Mouse (Mus musculus) left cerebral cortex, postnatal 25 days (tissue): ENCODE measurements around the gene Acacb. TPM values are rescaled to one million over a fixed set of nuclear protein-coding genes. Genes with fewer than 3 reads are reported as not detected.

Experiments
- DNase-seq, 2 experiments: peaks; one replicate each; pipeline ENCODE4 v3.0.0; 2022; ENCODE audit warnings: low spot score in 2 of 2, mixed read lengths in 1 of 2
- intact Hi-C: fragments of 180-260 bp; cut with DNase I; formaldehyde crosslinking; loops from one replicate; pipeline ENCODE4 v1.15.1; 2025
- total RNA-seq, 2 experiments: library from RNA; stranded (reverse); gene quantifications; 2 replicates each; pipeline ENCODE4 v1.2.3; 2021

Gene Acacb
- total RNA-seq, 2 experiments from 2014 or later, result 4.0 to 4.7 TPM

DNA sequence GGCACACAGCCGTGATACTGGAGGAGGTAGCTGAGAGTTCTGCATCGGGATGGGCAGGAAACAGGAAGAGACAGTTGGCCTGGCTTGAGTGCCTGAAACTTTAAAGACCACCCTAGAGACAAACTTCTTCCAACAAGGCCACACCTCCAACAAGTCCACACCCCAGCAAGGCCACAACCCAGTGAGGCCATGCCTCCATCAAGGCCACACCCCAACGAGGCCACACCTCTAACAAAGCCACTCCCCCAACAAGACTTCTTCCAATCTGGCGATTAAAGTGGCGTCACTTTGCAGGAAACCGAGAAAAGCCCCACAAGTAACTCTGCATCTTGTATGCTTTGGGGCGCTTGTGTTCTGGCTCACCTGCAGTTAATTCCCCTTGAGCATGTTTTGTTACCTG is 92.6 kb downstream of the Acacb start:
- intact Hi-C loops, result no loop called here
- no peak for DNase-seq

DNA sequence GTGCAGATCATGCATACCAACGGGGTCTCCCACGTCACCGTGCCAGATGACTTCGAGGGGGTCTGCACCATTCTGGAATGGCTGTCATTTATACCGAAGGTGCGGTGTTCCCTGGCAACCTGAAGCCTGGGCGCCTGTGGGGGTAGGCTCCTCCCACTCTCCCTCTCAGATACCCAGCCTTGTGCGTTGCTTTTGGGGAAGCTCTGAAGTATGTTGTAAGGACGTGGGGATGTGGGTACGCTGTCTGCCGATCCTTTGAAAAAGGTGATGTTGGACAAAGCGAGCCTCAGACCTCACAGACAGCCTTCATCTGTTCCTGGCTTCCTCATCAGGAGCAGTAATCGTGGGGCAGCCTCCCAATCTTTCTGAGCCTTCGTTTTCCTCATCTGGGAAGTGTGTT is 93.4 kb downstream of the Acacb start:
- intact Hi-C loops, result no loop called here
- DNase-seq, result no peak

DNA sequence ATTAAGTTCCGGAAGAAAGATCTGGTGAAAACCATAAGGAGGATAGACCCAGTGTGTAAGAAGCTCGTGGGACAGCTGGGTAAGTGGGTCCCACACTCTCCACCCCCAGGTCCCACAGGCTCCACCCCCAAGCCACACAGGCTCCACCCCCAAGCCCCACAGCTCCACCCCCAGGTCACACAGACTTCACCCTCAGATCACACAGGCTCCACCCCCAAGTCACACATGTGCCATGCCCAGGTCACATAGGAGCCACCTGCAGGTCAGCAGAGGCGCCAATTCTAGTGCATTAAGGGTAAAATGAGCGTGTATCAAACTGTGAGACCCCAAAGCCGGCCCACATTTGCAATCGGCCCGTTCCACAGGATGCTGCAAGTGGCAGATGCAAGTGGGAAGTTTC is 100.1 kb downstream of the Acacb start:
- no peak for DNase-seq
- intact Hi-C loops, result no loop called here

DNA sequence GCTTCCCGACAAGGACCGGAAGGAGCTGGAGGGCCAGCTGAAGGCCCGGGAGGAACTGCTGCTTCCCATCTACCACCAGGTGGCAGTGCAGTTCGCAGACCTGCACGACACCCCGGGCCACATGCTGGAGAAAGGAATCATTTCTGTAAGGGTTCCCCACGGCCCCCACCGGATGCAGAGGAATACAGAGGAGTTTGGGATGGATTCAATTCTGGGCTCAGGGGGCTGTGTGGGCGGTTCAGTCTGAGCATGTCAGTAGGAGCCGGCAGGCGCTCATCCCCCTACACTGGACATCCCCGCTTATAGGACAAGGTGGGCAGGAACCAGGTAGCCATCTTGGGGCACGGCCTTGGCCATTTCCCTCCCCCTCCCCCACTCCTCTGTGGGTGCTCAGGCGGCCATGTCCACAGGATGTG is 101.8 kb downstream of the Acacb start:
- intact Hi-C loops, result loop anchor here (1.0 kb wide), 1 partner anchor 61 kb away; no protein-coding TSS in a partner anchor
- peak; percentile 63 to 69 for DNase-seq

DNA sequence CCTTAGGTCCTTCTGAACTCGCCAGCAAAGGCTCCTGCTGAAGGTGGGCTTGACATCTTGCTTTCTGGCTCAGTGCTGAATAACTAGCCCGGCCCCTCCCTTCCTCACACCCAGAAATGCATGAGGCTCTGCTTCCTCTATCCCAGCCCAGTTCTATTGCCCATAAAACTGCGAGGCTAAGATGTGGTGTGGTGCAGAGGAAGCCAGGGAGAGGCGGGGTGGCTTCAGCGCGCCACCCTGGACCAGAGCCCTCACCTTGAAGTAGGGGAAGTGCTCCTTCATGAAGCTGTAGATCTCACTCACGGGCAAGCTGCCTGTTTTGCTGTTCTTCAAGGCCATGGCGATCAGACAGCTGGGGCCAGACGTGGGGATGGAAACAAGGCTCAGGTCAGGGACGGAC is 113.2 kb downstream of the Acacb start:
- intact Hi-C loops, result no loop called here
- DNase-seq, result no peak

DNA sequence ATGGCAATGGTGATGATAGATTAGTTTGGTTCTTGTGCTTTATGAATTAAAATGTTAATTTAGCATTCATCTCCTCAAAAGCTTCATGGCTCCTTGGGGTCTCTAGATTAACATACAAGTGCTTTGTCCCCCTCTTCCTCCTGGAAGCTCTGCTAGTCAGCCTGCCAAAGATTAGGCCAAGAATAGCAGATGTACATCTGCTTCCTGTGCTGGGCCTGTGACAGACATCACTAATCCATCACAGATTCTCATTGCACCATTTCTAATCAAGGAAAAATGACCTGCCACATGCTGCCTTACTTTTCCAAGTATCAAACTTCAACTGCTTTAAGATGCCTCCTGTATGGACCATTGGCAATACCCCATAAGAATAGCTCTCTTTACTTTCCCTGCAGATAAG is 115.2 kb downstream of the Acacb start:
- intact Hi-C loops, result no loop called here
- no peak for DNase-seq

DNA sequence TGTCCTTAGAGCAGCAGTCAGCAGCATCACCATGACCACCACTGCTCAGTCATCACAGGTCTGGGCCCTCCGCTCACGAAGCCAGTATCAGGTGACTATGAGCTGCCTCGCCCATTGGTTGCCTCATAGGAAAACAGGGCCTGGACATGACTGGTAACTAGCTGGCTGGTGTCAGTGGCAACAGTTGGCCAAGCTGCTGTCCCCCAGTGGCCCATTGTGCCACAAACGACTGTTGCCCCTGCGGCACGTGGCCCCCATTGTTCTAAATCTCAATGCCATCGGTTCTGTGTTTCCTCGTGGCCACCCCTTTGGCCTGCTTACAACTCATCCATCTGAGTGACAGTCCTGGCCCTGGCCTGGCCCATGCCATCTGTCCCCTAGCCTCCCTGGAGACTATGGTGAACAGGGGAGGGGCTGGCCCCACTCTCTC is 117.7 kb downstream of the Acacb start:
- no peak for DNase-seq
- intact Hi-C loops, result no loop called here

DNA sequence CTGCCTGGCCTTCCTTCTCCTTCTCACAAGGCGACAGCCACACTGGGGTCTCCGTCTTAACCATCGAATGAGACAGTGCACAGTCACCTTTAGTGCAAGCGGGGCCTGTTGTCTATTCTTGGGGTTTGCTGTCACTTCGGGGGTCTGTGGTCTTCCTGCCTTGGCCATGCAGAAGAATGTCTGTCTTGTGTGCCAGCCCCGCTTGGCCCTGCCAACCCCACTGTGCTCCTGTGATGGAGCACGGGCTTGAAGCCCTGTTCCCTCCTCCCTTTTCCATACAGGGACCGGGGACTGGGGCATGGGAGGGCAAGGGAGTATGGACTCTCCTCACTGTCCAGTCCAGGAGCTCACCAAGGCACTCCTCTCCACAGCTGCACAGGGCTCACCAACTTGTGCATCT is 118.5 kb downstream of the Acacb start:
- no peak for DNase-seq
- intact Hi-C loops, result no loop called here

DNA sequence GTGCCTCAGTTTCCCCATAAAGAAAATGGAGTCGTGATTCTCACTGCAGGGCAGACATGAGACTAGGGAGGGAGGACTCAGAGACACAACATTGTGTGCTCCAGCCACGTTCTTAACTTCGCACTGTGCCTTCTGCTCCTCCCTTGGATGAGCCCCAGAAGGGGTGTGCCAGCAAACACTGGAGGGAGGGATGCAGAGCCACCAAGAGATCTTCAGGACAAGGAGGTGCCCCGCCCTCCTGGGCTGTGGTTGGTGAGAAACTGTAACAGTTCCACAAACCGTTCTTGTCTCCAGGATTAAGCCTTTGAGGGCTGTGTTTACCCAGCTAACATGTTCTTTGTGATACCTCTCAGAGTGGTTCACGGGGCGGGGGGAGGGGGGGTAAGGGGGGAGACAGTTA is 122.3 kb downstream of the Acacb start:
- DNase-seq, result no peak
- intact Hi-C loops, result no loop called here

DNA sequence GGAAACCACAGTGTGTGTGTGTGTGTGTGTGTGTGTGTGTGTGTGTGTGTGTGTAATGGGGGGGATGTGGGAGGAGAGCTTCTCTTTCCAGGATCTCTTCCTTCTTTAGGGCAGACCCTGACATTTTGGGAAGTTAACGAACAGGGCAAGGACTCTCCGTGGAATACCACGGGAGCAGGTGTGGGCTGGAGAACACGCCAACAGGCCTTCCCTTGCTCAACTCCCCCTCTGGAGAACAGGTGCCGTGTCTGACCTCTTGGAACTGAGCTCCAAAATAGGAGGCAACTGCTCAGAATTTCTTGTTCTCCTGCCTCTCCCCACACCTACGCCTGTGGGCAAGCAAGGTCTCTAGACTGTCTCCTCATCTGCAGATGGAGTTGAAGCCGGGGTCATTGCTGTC is 123.2 kb downstream of the Acacb start:
- DNase-seq, result no peak
- intact Hi-C loops, result no loop called here

DNA sequence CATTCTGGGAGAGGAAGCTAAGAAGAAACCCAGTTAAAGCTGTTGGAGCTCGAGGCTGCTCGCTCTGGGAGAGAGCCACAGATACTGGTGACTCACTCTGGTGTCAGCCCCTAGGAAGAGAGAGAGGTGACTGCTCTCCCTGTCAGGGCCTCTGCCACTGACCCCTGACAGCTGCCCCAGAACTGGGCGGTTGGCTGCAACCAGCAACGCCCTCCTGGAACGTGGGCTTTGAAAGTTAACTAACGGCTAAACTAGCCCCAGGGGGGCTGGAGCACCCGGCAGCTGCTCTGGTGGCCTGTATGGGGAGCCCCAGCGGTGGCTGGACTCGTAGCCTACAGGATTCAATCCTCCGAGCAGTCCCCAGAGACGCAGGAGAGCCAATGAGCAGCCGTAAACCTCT is 123.6 kb downstream of the Acacb start:
- intact Hi-C loops, result no loop called here

DNA sequence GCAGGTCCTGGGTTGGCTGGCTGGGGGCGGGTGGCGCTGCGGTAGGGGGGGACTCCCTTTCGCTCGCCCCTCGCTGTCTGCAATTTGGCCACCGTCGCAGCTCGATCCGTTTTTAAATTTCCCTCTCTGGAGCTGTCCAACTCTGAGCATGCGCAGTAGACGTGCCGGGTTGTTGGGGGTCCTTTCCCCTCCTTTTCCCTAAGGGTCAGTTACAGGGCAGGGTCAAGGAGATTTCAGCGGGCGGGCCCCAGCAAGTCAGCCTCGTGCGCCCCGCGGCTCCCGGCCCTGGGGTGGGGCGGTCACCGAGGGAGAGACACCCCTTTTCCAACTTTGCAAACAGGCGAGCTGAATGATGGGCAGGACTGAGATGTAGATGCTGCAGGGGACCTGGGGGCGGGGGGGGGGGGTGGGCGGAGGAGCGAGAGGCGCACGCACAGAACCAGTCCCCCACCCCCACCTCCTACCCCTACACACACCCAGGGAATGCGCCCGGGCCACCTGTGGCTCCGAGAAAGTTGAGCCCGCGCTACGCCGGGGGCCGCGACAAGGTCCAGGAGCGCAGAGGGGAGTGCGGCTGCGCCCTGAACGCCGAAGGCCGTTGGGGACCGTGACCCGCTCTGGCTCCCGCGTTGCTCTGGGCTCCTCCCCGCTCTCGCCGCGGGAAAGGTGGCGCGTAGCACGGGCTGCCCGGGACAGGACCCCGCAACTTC is 127.5 kb downstream of the Acacb start, which contains the start of gene Foxn4:
Gene Foxn4, minus strand, starts transcription at position 115 of the 710 bp plus-strand sequence.
- intact Hi-C loops, result no loop called here
- DNase-seq, result no peak

More for the DNA sequence above, 123.6 kb downstream of the Acacb start:
- DNase-seq, result no peak

DNA sequence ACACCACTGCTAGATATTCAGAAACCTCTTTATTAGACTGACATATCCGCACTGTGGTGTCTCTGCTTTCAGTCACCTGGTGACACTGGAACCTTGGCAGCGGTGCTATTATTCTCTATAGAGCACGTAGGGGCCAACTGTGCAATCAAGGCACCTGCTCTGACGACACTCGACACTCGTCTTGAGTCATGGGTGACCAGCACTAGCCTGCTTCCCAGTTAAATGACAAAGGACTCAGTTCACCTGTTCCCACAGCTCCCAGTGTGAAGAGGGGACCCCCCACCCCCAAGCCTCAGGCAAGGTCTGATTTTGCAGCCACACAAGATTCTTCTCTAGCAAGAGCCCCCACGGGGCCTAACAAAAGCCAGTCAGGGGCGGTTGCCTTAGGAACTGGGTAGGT is 129.0 kb downstream of the Acacb start:
- no peak for DNase-seq
- intact Hi-C loops, result no loop called here

DNA sequence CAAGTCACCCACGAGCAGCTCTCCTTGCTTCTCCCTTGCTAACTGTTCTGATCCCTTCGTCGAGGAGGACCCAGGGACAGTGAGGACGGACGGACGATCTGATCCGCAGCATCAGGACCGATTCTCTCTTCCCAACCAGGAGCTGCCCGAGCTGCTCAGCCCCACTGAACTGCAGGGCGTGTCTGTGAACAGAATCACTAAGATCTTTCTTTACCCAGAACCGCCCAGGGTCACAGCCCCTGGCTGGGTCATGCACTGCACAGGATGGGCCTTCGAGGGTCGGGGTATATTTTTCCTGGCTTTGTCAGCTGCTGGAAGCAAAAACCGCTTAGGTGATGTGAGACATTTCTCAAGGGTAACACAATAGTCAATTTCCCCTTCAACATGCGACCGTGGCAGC is 129.7 kb downstream of the Acacb start:
- intact Hi-C loops, result no loop called here
- no peak for DNase-seq

DNA sequence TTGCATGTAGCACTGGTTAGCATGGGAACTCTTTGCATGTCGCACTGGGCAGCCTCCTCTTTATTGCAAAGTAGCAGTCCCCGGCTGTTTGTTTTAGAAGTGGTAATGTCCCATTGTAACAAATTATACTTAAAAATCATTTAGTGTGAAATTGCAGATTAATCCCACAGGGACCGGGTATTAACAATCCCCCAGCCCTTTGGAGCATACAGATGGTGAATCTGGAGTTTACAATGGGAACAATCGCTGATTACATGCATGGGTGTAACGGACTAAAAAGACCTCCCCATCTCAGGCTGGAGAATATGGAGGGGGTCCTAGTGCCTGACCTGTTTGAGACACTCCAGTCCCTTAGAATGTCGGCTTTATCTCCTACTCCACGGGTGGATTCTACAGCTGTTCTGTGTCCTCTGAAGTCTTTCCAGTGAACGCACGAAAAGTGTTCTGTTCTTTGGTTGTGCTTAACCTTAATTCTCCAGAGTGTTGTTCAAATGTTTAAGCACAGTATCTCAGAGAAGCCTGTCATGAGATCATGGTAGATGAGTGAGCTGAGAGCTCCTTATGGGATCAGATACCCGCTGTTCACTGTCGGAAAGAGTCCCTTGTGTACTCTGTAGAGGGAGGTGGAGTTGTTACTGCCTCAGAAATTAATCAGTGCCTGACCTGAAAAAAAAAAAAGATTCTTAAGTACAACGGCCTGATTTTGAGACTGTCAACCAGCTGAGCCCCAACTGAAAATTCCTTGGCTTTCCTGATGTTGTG is 133.2 kb downstream of the Acacb start:
- no peak for DNase-seq
- intact Hi-C loops, result no loop called here

DNA sequence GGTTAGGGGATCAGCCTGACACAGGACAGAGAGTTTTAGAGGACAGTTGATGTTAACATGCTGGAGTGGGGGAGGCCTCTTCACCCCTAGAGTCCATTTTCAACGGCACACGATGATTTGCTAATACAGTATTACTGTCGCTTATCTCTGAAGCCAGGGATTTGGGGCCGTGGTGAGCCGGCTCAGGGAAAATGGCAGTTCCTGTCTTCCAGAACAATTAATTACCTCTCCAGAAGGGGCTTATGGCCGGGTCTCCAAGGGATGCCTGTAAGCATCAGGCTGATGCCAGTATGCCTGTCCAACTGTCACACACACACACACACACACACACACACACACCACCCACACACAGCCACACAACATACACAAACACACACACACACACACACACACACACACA is 136.0 kb downstream of the Acacb start:
- no peak for DNase-seq
- intact Hi-C loops, result no loop called here

DNA sequence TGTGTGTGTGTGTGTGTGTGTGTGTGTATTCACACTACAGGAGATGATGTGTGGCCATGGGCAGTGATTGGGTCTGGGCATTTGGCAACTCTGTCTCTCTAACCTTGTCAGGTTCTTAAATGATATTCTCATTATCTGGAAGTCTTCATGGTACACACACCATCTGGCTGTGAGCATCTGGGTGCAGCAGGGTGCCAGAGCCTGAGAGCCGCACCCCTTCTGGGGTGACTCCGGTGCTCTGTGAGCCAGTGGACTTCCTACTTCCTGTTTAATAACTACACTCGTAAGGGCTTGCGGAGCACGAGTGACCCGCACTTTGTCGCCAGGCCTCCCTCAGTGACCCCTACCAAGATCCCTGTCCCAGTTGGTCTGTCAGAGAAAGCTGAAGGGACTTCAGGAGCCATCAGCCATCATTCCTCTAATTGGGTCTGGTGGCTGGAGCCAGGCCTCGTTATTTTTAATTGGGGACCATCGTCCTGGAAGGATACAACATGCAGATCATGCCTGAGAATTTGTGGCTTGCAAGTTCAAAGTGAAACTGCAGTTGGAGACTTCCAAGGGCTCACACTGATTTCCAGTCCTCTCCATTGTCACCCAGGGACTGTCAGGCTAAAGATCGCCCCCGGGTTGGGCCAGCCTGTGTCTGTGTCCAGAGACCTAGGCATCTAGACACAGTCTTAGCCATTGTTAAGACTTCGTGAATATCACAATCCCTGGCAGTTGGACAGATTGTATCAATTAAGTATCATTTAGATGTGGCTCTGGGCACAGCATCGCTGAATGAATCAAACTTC is 138.5 kb downstream of the Acacb start:
- intact Hi-C loops, result no loop called here
- DNase-seq, result peak; percentile 6 to 46

DNA sequence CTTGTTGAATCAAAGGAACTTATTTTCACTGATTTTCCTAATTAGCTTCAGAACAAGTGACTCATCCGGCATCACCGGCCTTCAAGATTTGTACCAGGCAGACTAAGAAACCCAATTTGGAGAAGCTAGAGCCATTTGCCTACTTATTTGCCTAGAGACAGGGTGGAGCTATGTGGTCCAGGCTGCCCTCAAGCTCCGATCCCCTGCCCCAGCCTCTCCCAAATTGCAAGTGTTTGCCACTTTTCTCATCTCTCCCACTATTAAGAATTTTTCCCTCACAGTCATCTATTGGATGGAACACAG is 139.0 kb downstream of the Acacb start:
- intact Hi-C loops, result no loop called here
- peak in 1 of 2 experiments; percentile 32 for DNase-seq

DNA sequence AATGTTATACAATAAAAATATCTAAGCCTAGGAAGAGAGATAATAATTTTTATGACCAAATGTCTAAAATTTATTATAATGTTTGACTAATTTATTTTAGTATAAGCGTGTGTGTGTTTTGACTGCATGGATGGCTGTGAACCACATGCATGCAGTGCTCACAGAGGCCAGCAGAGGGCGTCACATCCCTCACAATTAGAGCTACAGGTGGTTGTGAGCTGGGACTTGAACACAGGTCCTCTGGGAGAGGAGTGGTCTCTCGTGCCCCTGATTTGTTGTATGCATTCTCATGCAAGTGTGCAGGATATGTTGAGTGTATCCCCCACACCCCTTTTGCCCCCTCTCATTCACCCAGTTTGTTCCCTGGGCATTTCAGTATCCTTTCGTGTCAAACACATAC is 139.8 kb downstream of the Acacb start:
- intact Hi-C loops, result no loop called here
- DNase-seq, result no peak

DNA sequence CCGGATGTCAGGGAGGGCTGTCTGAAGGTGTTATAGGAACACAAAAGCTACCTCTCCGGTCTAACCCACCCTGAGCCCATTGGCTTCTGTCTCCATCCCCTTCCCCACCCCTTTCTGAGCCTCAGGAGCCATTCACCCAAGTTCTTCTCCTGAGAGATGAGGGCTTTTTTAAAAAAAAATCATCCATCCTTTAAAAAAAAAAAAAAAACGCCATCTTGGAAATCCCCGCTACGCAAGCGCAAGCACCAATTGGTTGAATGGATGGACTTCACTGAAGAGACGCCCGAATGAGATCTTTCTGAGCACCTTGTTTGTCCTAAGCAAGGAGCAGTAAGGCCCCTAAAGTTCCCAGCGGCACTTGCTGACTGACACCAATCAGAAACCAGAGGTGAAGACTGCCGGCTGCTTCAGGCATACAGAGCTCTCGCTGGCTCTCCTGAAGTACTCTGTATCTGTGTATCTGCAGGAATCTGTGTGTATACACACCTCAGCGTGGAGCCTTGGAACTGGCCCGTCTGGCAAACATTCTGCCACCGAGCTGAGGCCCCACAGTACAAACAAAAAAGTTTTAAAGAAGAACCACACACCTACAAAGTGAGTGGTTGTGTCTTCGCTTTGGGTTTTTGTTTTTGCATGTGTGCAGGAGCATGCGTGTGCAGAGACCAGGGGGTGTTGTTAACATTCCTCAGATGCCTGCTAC is 140.7 kb downstream of the Acacb start:
- intact Hi-C loops, result no loop called here
- DNase-seq, result no peak
